Mouse (Mus musculus): ENCODE measurements around the gene Ist1.

Gene Ist1

GRCm38 (mm10) chr8:109693146-109693900 lies at the start of gene Ist1:
Gene Ist1, minus strand, starts transcription at chr8:109693260.
- peak; percentile 99 for DNase-seq (ENCODE audit: low read depth)

- DNase-seq (ENCODE audit: low read depth) = no peak
These were observed 45.0 kb upstream of the Ist1 start for GRCm38 (mm10) chr8:109738049-109738380.

GRCm38 (mm10) chr8:109737237-109738048 lies 44.4 kb upstream of the Ist1 start, which contains the start of gene Atxn1l:
Gene Atxn1l, minus strand, starts transcription at chr8:109737739.
- DNase-seq (ENCODE audit: low read depth) = peak; percentile 84

GRCm38 (mm10) chr8:109736819-109737218 lies 43.8 kb upstream of the Ist1 start:
- peak; percentile 10 for DNase-seq (ENCODE audit: low read depth)

GRCm38 (mm10) chr8:109734018-109734417 lies 41.0 kb upstream of the Ist1 start:
- no peak for DNase-seq (ENCODE audit: low read depth)

- no peak for DNase-seq (ENCODE audit: low read depth)
These were observed 38.0 kb upstream of the Ist1 start for GRCm38 (mm10) chr8:109731012-109731411.

GRCm38 (mm10) chr8:109725106-109725505 lies 32.0 kb upstream of the Ist1 start:
- DNase-seq (ENCODE audit: low read depth) = no peak

- no peak for DNase-seq (ENCODE audit: low read depth)
These were observed 21.9 kb upstream of the Ist1 start for GRCm38 (mm10) chr8:109714961-109715360.

GRCm38 (mm10) chr8:109712521-109712920 lies 19.5 kb upstream of the Ist1 start:
- DNase-seq (ENCODE audit: low read depth) = no peak

GRCm38 (mm10) chr8:109707921-109708320 lies 14.9 kb upstream of the Ist1 start:
- no peak for DNase-seq (ENCODE audit: low read depth)

GRCm38 (mm10) chr8:109706874-109707237 lies 13.8 kb upstream of the Ist1 start:
- DNase-seq (ENCODE audit: low read depth) = no peak

- DNase-seq (ENCODE audit: low read depth) = no peak
These were observed 13.2 kb upstream of the Ist1 start for GRCm38 (mm10) chr8:109706076-109706873.

- DNase-seq (ENCODE audit: low read depth) = peak; percentile 90
These were observed 12.4 kb upstream of the Ist1 start, which contains the start of gene Zfp821 for GRCm38 (mm10) chr8:109705320-109706075. Gene Zfp821, plus strand, starts transcription at chr8:109705546.

- no peak for DNase-seq (ENCODE audit: low read depth)
These were observed 11.7 kb upstream of the Ist1 start for GRCm38 (mm10) chr8:109704565-109705319.

- no peak for DNase-seq (ENCODE audit: low read depth)
These were observed 5.4 kb upstream of the Ist1 start for GRCm38 (mm10) chr8:109698477-109698876.

GRCm38 (mm10) chr8:109697754-109698153 lies 4.7 kb upstream of the Ist1 start:
- no peak for DNase-seq (ENCODE audit: low read depth)

- no peak for DNase-seq (ENCODE audit: low read depth)
These were observed 1.1 kb upstream of the Ist1 start for GRCm38 (mm10) chr8:109694154-109694553.

GRCm38 (mm10) chr8:109692443-109693145 lies 466 bp downstream of the Ist1 start:
- no peak for DNase-seq (ENCODE audit: low read depth)

GRCm38 (mm10) chr8:109691769-109692168 lies 1.3 kb downstream of the Ist1 start:
- DNase-seq (ENCODE audit: low read depth) = no peak

- no peak for DNase-seq (ENCODE audit: low read depth)
These were observed 5.8 kb downstream of the Ist1 start for GRCm38 (mm10) chr8:109687248-109687647.
